Mouse (Mus musculus): ENCODE results near the gene Spaca6. TPM values are rescaled to one million over a fixed set of nuclear protein-coding genes. Genes with fewer than 3 reads are reported as not detected.

Gene Spaca6
- polyA plus RNA-seq, 1 experiment from 2014 or later = 17.9 TPM

GRCm38 (mm10) chr17:17825921-17826591, 902 bp upstream of the Spaca6 start:
- 1% methylated on average over 18 of the region's 22 CpGs for WGBS
- DNase-seq (ENCODE audit: low spot score) = peak; percentile 63
- ATAC-seq = peak; percentile 18
- no peaks in the 10 kb centered on the region for H3K9me3 ChIP-seq (ENCODE audit: low read length)
- peak overlapping the region; percentile 76 for H3K9ac ChIP-seq (replicated peaks; ENCODE audit: low read depth)
- peak overlapping the region; percentile 91 for H3K4me2 ChIP-seq (replicated peaks; ENCODE audit: low read depth, low read length)
- H3K27ac ChIP-seq (ENCODE audit: low read length) = peak overlapping the region; percentile 99
- no peaks in the 10 kb centered on the region for H3K4me1 ChIP-seq (ENCODE audit: insufficient read depth, low read depth, low read length)
- TF ChIP-seq EP300 (IDR thresholded peaks at IDR 0.05) = no peak
- no peak for TF ChIP-seq CTCF (IDR thresholded peaks at IDR 0.05)
- no peaks in the 10 kb centered on the region for H3K27me3 ChIP-seq (replicated peaks; ENCODE audit: insufficient read depth, low read length)
- no peaks in the 10 kb centered on the region for H3K36me3 ChIP-seq (ENCODE audit: insufficient read depth, low read length)
- peak overlapping the region; percentile 94 for H3K4me3 ChIP-seq (ENCODE audit: low read depth, low read length)

- DNase-seq (ENCODE audit: low spot score) (peak; percentile 53), ATAC-seq (peak; percentile 25)
- H3K27me3 ChIP-seq (replicated peaks; ENCODE audit: insufficient read depth, low read length) = no peaks in the 10 kb centered on the region
- H3K27ac ChIP-seq (ENCODE audit: low read length) = peak overlapping the region; percentile 99
- no peak for TF ChIP-seq EP300 (IDR thresholded peaks at IDR 0.05)
- TF ChIP-seq CTCF (IDR thresholded peaks at IDR 0.05) = no peak
- no peaks in the 10 kb centered on the region for H3K4me1 ChIP-seq (ENCODE audit: insufficient read depth, low read depth, low read length)
- H3K9ac ChIP-seq (replicated peaks; ENCODE audit: low read depth) = peak overlapping the region; percentile 76
- peak overlapping the region; percentile 94 for H3K4me3 ChIP-seq (ENCODE audit: low read depth, low read length)
- H3K36me3 ChIP-seq (ENCODE audit: insufficient read depth, low read length) = no peaks in the 10 kb centered on the region
- no peaks in the 10 kb centered on the region for H3K9me3 ChIP-seq (ENCODE audit: low read length)
- WGBS = 0% methylated on average over 13 of the region's 13 CpGs
- peak overlapping the region; percentile 91 for H3K4me2 ChIP-seq (replicated peaks; ENCODE audit: low read depth, low read length)
Observed at GRCm38 (mm10) chr17:17827658-17828190, 766 bp downstream of the Spaca6 start.

- Histone ChIP-seq H3K4me3 (ENCODE audit: low read depth, low read length) (peak overlapping the region; percentile 94), H3K27ac (ENCODE audit: low read length) (peak overlapping the region; percentile 99), H3K4me1 (ENCODE audit: insufficient read depth, low read depth, low read length) (no peaks in the 10 kb centered on the region; the same call in 1 of the 2 replicates), H3K9me3 (ENCODE audit: low read length) (no peaks in the 10 kb centered on the region), H3K36me3 (ENCODE audit: insufficient read depth, low read length) (no peaks in the 10 kb centered on the region), H3K4me2 (replicated peaks; ENCODE audit: low read depth, low read length) (peak overlapping the region; percentile 91), H3K27me3 (replicated peaks; ENCODE audit: insufficient read depth, low read length) (no peaks in the 10 kb centered on the region), H3K9ac (replicated peaks; ENCODE audit: low read depth) (peak overlapping the region; percentile 76)
- 3% methylated on average over 9 of the region's 15 CpGs for WGBS
- DNase-seq (ENCODE audit: low spot score) = peak; percentile 81
- ATAC-seq = peak; percentile 21
- TF ChIP-seq EP300 (IDR thresholded peaks at IDR 0.05) (no peak; the same call in 1 of the 2 replicates), CTCF (IDR thresholded peaks at IDR 0.05) (no peak)
Observed at GRCm38 (mm10) chr17:17828191-17828981, 1.4 kb downstream of the Spaca6 start.

GRCm38 (mm10) chr17:17829052-17829785, 2.3 kb downstream of the Spaca6 start:
- 9% methylated on average over 6 of the region's 6 CpGs for WGBS
- Histone ChIP-seq H3K4me1 (ENCODE audit: insufficient read depth, low read depth, low read length) (peaks cover 3% of the 10 kb centered on the region; the same call in 1 of the 2 replicates), H3K4me2 (replicated peaks; ENCODE audit: low read depth, low read length) (peak overlapping the region; percentile 91), H3K9ac (replicated peaks; ENCODE audit: low read depth) (peak overlapping the region; percentile 76), H3K9me3 (ENCODE audit: low read length) (no peaks in the 10 kb centered on the region), H3K27me3 (replicated peaks; ENCODE audit: insufficient read depth, low read length) (no peaks in the 10 kb centered on the region), H3K4me3 (ENCODE audit: low read depth, low read length) (peak overlapping the region; percentile 94), H3K36me3 (ENCODE audit: insufficient read depth, low read length) (no peaks in the 10 kb centered on the region), H3K27ac (ENCODE audit: low read length) (peak overlapping the region; percentile 99)
- no peak for TF ChIP-seq EP300 (IDR thresholded peaks at IDR 0.05)
- no peak for TF ChIP-seq CTCF (IDR thresholded peaks at IDR 0.05)
- no peak for DNase-seq (ENCODE audit: low spot score)
- no peak for ATAC-seq

- Histone ChIP-seq H3K4me3 (ENCODE audit: low read depth, low read length) (peak overlapping the region; percentile 94), H3K9ac (replicated peaks; ENCODE audit: low read depth) (0 out of 2 replicates have a peak overlapping the region, but pooled peaks have one; percentile 8), H3K9me3 (ENCODE audit: low read length) (no peaks in the 10 kb centered on the region), H3K27me3 (replicated peaks; ENCODE audit: insufficient read depth, low read length) (no peaks in the 10 kb centered on the region), H3K36me3 (ENCODE audit: insufficient read depth, low read length) (no peaks in the 10 kb centered on the region), H3K4me1 (ENCODE audit: insufficient read depth, low read depth, low read length) (peaks cover 8% of the 10 kb centered on the region; the same call in 1 of the 2 replicates), H3K27ac (ENCODE audit: low read length) (peak overlapping the region; percentile 99; the same call in 1 of the 2 replicates), H3K4me2 (replicated peaks; ENCODE audit: low read depth, low read length) (peak overlapping the region; percentile 91)
- no peak for DNase-seq (ENCODE audit: low spot score)
- ATAC-seq = no peak
- 48% methylated on average over 20 of the region's 23 CpGs for WGBS
- no peak for TF ChIP-seq CTCF (IDR thresholded peaks at IDR 0.05)
Observed at GRCm38 (mm10) chr17:17829816-17830535, 3.0 kb downstream of the Spaca6 start.

Measured in lung, postnatal 0 days (tissue).